Mouse (Mus musculus): ENCODE measurements around the gene Nedd4. TPM values are rescaled to one million over a fixed set of nuclear protein-coding genes. Genes with fewer than 3 reads are reported as not detected.
A peak's percentile ranks its signal among the peaks of the same experiment; 100 is the strongest.

Gene Nedd4
- polyA plus RNA-seq, 1 experiment from 2014 or later = 447 TPM

DNA sequence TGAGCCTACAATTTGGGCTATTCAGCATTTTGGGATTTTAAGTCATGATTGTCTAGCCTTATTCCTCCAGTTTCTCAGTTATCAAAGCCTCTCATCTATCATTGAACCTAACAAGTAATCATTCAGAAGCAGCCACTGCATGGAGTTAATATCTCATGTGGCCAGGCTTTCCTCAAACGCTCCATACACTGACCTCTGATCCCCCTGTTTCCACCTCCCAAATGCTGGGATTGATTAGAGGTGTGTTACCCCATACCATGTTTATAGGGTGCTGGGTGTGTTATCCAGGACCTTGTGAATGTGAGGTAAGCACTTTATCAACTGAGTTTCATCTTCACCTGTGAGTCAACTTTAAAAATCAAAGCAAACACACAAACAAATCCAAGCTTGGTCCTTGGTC is 28.7 kb downstream of the Nedd4 start:
- H3K27ac ChIP-seq (replicated peaks) = no peak overlapping the region
- no peak overlapping the region for H3K4me2 ChIP-seq (replicated peaks)
- 82% methylated on average over 1 of the region's 1 CpGs for WGBS
- no peak overlapping the region for H3K9ac ChIP-seq (replicated peaks)
- H3K4me1 ChIP-seq = peaks cover 30% of the 10 kb centered on the region
- no peaks in the 10 kb centered on the region for H3K27me3 ChIP-seq
- H3K9me3 ChIP-seq = no peaks in the 10 kb centered on the region
- H3K36me3 ChIP-seq = peaks cover 79% of the 10 kb centered on the region
- no peak overlapping the region for H3K4me3 ChIP-seq
- no peak for ATAC-seq (replicated peaks)

DNA sequence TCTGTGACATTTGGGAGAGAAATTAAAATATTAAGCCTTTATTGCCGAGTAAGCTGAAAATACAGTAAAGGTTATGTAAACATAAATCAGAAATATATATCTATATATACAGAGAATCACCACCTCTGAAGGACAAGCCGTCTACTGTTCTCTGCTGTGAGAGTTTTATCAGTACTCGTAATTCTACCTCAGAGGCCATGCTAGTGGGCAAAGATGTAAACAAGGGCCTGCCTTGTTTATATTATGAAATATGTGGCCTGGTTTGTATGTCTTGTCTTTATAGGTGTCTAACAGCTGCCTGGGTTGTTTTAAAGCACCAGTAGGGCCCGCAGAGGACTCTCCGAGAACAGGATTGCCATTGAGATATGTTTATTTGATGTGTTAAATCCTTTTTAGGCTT is 29.8 kb downstream of the Nedd4 start:
- ATAC-seq (replicated peaks) = no peak
- Histone ChIP-seq H3K4me2 (replicated peaks) (no peak overlapping the region), H3K9me3 (no peaks in the 10 kb centered on the region), H3K9ac (replicated peaks) (no peak overlapping the region), H3K27ac (replicated peaks) (no peak overlapping the region), H3K27me3 (no peaks in the 10 kb centered on the region), H3K4me3 (no peak overlapping the region), H3K4me1 (peaks cover 39% of the 10 kb centered on the region), H3K36me3 (peaks cover 69% of the 10 kb centered on the region)
- WGBS = 80% methylated on average over 5 of the region's 5 CpGs

GRCm38 (mm10) chr9:72693081-72693696 is 31.0 kb downstream of the Nedd4 start:
- H3K36me3 ChIP-seq = peaks cover 62% of the 10 kb centered on the region
- 60% methylated on average over 24 of the region's 24 CpGs for WGBS
- H3K27ac ChIP-seq (replicated peaks) = peak overlapping the region; percentile 44; the same call in 1 of the 2 replicates
- ATAC-seq (replicated peaks) = 0 out of 2 replicates have a peak, but pooled peaks have one; percentile 48
- no peaks in the 10 kb centered on the region for H3K9me3 ChIP-seq
- H3K4me2 ChIP-seq (replicated peaks) = no peak overlapping the region
- H3K9ac ChIP-seq (replicated peaks) = no peak overlapping the region
- no peaks in the 10 kb centered on the region for H3K27me3 ChIP-seq
- H3K4me3 ChIP-seq = no peak overlapping the region
- peaks cover 48% of the 10 kb centered on the region for H3K4me1 ChIP-seq

DNA sequence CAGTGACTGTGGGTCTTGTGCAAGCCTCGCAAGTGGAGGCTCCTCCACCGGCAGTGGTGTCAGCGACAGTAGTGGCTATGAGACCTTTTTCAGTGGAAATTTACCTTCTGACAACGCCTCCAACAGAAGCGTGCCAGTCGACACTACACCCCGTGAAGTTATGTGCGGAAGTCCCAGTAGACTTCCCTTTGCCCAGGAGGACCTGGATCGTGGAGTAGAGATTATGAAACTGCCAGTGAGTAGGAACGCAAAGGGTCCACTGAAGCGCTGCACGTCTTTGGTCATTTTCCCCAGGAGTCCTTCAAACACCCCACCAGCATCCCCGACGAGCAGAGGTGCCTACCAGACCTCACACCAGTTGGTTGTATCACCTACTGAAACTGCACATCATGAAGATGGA is 31.7 kb downstream of the Nedd4 start:
- Histone ChIP-seq H3K27me3 (no peaks in the 10 kb centered on the region), H3K9me3 (no peaks in the 10 kb centered on the region), H3K9ac (replicated peaks) (no peak overlapping the region), H3K4me3 (no peak overlapping the region), H3K4me1 (peaks cover 51% of the 10 kb centered on the region), H3K27ac (replicated peaks) (peak overlapping the region; percentile 44; the same call in 1 of the 2 replicates), H3K36me3 (peaks cover 58% of the 10 kb centered on the region), H3K4me2 (replicated peaks) (no peak overlapping the region)
- ATAC-seq (replicated peaks) = no peak
- 92% methylated on average over 14 of the region's 14 CpGs for WGBS

DNA sequence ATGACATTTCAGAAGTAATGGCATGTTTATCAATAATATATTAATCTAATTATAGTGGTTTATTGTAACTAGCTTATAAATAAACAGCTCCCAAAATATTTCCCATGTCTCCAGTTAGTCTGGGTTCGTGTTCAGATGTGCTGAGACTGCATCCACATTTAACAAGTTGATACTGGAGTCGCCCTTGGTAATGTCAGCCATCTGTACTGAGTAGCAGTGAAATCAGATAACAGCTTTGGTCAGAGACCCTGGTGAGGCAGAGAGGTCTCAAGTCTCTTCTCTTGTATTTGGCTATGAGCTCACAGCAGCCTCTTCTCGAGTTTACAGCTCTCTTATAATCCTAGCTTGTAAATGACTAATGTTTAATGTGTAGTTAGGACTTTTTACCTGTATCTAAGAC is 34.4 kb downstream of the Nedd4 start:
- Histone ChIP-seq H3K36me3 (peaks cover 41% of the 10 kb centered on the region), H3K4me3 (no peak overlapping the region), H3K27ac (replicated peaks) (no peak overlapping the region), H3K4me2 (replicated peaks) (no peak overlapping the region), H3K9ac (replicated peaks) (no peak overlapping the region), H3K9me3 (no peaks in the 10 kb centered on the region), H3K27me3 (no peaks in the 10 kb centered on the region), H3K4me1 (peaks cover 62% of the 10 kb centered on the region)
- no peak for ATAC-seq (replicated peaks)
- WGBS = 71% methylated on average over 3 of the region's 3 CpGs

GRCm38 (mm10) chr9:72697779-72698178 is 35.6 kb downstream of the Nedd4 start:
- H3K36me3 ChIP-seq = peaks cover 44% of the 10 kb centered on the region
- WGBS = 91% methylated on average over 4 of the region's 4 CpGs
- no peak for ATAC-seq (replicated peaks)
- H3K9ac ChIP-seq (replicated peaks) = no peak overlapping the region
- H3K27me3 ChIP-seq = no peaks in the 10 kb centered on the region
- H3K9me3 ChIP-seq = no peaks in the 10 kb centered on the region
- H3K4me3 ChIP-seq = no peak overlapping the region
- H3K4me1 ChIP-seq = peaks cover 55% of the 10 kb centered on the region
- H3K27ac ChIP-seq (replicated peaks) = no peak overlapping the region
- no peak overlapping the region for H3K4me2 ChIP-seq (replicated peaks)

DNA sequence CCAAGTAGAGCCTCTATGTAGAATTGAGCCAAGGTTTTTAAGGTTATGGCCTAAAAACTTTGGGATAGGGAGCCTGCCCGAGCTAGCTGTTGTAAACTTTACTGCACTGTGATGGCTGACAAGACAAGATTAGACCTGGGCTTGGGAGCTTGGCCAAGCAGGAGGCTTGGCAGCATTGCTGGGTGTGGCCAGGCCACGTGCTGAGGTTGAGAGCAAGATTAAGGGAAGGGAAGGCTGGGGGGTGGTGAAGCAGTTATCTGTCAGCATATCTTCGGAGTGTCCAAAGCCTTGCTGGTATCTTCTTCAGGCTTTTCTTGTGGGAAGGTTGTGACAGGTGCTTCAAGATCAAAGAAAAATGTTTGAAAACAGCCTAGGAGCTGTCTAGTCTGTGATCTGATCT is 37.6 kb downstream of the Nedd4 start:
- H3K4me1 ChIP-seq = peaks cover 37% of the 10 kb centered on the region
- no peaks in the 10 kb centered on the region for H3K27me3 ChIP-seq
- H3K9ac ChIP-seq (replicated peaks) = no peak overlapping the region
- ATAC-seq (replicated peaks) = no peak
- WGBS = 71% methylated on average over 3 of the region's 3 CpGs
- H3K9me3 ChIP-seq = no peaks in the 10 kb centered on the region
- H3K4me3 ChIP-seq = no peak overlapping the region
- H3K4me2 ChIP-seq (replicated peaks) = no peak overlapping the region
- H3K27ac ChIP-seq (replicated peaks) = no peak overlapping the region
- H3K36me3 ChIP-seq = peaks cover 39% of the 10 kb centered on the region

DNA sequence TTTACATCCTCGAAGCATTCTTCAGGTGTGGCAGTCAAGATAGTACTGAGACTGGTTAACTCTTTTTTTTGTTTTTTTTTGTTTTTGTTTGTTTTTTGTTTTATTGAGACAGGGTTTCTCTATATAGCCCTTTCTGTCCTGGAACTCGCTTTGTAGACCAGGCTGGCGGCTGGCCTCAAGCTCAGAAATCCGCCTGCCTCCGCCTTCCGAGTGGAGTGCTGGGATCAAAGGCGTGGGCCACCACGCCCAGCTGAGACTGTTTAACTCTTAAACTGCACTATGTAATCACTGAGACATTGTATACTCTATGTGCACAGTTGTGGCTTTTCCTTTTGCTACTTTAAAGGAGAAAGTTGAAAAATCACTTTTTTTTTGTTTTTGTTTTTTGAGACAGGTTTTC is 39.3 kb downstream of the Nedd4 start:
- Histone ChIP-seq H3K4me3 (no peak overlapping the region), H3K9ac (replicated peaks) (no peak overlapping the region), H3K27me3 (no peaks in the 10 kb centered on the region), H3K4me2 (replicated peaks) (no peak overlapping the region), H3K9me3 (no peaks in the 10 kb centered on the region), H3K27ac (replicated peaks) (no peak overlapping the region), H3K4me1 (peaks cover 29% of the 10 kb centered on the region), H3K36me3 (peaks cover 47% of the 10 kb centered on the region)
- ATAC-seq (replicated peaks) = no peak
- 47% methylated on average over 8 of the region's 8 CpGs for WGBS

DNA sequence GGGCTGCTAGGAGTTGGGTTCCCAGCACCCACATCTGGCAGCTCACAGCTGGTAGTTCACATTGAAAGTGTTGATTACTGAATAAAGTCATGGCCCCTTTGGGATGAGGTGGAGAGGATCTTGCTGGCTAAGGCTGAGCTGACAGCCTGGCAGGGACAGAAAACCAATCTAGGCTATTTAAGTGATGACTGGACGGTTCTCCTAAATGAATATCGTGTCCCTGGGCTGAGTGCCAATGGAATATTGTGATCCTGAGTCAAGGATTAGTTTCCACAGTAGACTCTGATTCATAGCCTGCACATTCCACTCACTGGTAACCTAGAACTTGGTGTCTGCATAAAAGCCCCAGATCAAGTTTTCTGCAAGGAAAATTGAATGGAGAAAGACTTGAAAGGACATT is 39.9 kb downstream of the Nedd4 start:
- no peak overlapping the region for H3K27ac ChIP-seq (replicated peaks)
- H3K4me2 ChIP-seq (replicated peaks) = no peak overlapping the region
- H3K36me3 ChIP-seq = peaks cover 49% of the 10 kb centered on the region
- H3K27me3 ChIP-seq = no peaks in the 10 kb centered on the region
- peaks cover 23% of the 10 kb centered on the region for H3K4me1 ChIP-seq
- no peak for ATAC-seq (replicated peaks)
- H3K4me3 ChIP-seq = no peak overlapping the region
- H3K9me3 ChIP-seq = no peaks in the 10 kb centered on the region
- WGBS = 38% methylated on average over 2 of the region's 2 CpGs
- no peak overlapping the region for H3K9ac ChIP-seq (replicated peaks)

- Histone ChIP-seq H3K36me3 (peaks cover 45% of the 10 kb centered on the region), H3K9me3 (no peaks in the 10 kb centered on the region), H3K9ac (replicated peaks) (no peak overlapping the region), H3K4me1 (peaks cover 15% of the 10 kb centered on the region), H3K27me3 (no peaks in the 10 kb centered on the region), H3K4me2 (replicated peaks) (no peak overlapping the region), H3K4me3 (no peak overlapping the region), H3K27ac (replicated peaks) (no peak overlapping the region)
- 95% methylated on average over 4 of the region's 4 CpGs for WGBS
- no peak for ATAC-seq (replicated peaks)
These were observed 41.0 kb downstream of the Nedd4 start for GRCm38 (mm10) chr9:72703142-72703541.

- H3K9ac ChIP-seq (replicated peaks) = no peak overlapping the region
- H3K27me3 ChIP-seq = no peaks in the 10 kb centered on the region
- H3K4me1 ChIP-seq = peaks cover 12% of the 10 kb centered on the region
- no peak overlapping the region for H3K4me3 ChIP-seq
- no peak overlapping the region for H3K4me2 ChIP-seq (replicated peaks)
- WGBS = 84% methylated on average over 6 of the region's 6 CpGs
- peaks cover 47% of the 10 kb centered on the region for H3K36me3 ChIP-seq
- H3K9me3 ChIP-seq = no peaks in the 10 kb centered on the region
- ATAC-seq (replicated peaks) = no peak
- H3K27ac ChIP-seq (replicated peaks) = no peak overlapping the region
These were observed 41.6 kb downstream of the Nedd4 start for GRCm38 (mm10) chr9:72703754-72704153.

- no peak overlapping the region for H3K4me3 ChIP-seq
These were observed 43.1 kb downstream of the Nedd4 start for GRCm38 (mm10) chr9:72705270-72705669.

GRCm38 (mm10) chr9:72707999-72708398 is 45.9 kb downstream of the Nedd4 start:
- Histone ChIP-seq H3K27ac (replicated peaks) (no peak overlapping the region), H3K4me1 (no peaks in the 10 kb centered on the region), H3K4me3 (no peak overlapping the region), H3K9me3 (no peaks in the 10 kb centered on the region), H3K4me2 (replicated peaks) (no peak overlapping the region), H3K36me3 (peaks cover 60% of the 10 kb centered on the region), H3K27me3 (no peaks in the 10 kb centered on the region), H3K9ac (replicated peaks) (no peak overlapping the region)
- ATAC-seq (replicated peaks) = no peak
- 89% methylated on average over 2 of the region's 2 CpGs for WGBS

More at GRCm38 (mm10) chr9:72705270-72705669, 43.1 kb downstream of the Nedd4 start:
- no peak for ATAC-seq (replicated peaks)
- no peaks in the 10 kb centered on the region for H3K9me3 ChIP-seq
- no peak overlapping the region for H3K27ac ChIP-seq (replicated peaks)
- 81% methylated on average over 2 of the region's 2 CpGs for WGBS
- H3K4me1 ChIP-seq = peaks cover 1% of the 10 kb centered on the region; the same call in 1 of the 2 replicates
- peaks cover 57% of the 10 kb centered on the region for H3K36me3 ChIP-seq
- H3K4me2 ChIP-seq (replicated peaks) = no peak overlapping the region
- H3K9ac ChIP-seq (replicated peaks) = no peak overlapping the region
- H3K27me3 ChIP-seq = no peaks in the 10 kb centered on the region

All from forebrain, embryonic 15.5 days (tissue).